Mouse (Mus musculus): ENCODE data around the gene Med27. TPM values are rescaled to one million over a fixed set of nuclear protein-coding genes. Genes with fewer than 3 reads are reported as not detected.
A peak's percentile ranks its signal among the peaks of the same experiment; 100 is the strongest.

Med27 gene
- polyA plus RNA-seq, 1 experiment, result 21.4 TPM

GRCm38 (mm10) chr2:29563986-29564385 is 217.4 kb downstream of the Med27 start:
- H3K9ac ChIP-seq (ENCODE audit: low read depth, poor library complexity, severe bottlenecking), result no peak overlapping the region
- peaks cover 3% of the 10 kb centered on the region for H3K4me1 ChIP-seq (ENCODE audit: control insufficient read depth, insufficient read depth, low read length)
- H3K9me3 ChIP-seq (replicated peaks; ENCODE audit: control insufficient read depth, insufficient read depth, low read length, poor library complexity, severe bottlenecking), result no peaks in the 10 kb centered on the region
- no peaks in the 10 kb centered on the region for H3K27me3 ChIP-seq (ENCODE audit: control insufficient read depth, insufficient read depth, low read length, poor library complexity, severe bottlenecking)
- H3K4me3 ChIP-seq (ENCODE audit: low read depth, low read length), result no peak overlapping the region
- H3K36me3 ChIP-seq (ENCODE audit: control insufficient read depth, insufficient read depth, low read length, poor library complexity, severe bottlenecking), result no peaks in the 10 kb centered on the region
- H3K27ac ChIP-seq (ENCODE audit: insufficient read depth, low read length), result no peak overlapping the region
- no peak for TF ChIP-seq POLR2A (IDR thresholded peaks at IDR 0.05; ENCODE audit: insufficient read depth, low read length)
- no peak for TF ChIP-seq EP300 (IDR thresholded peaks at IDR 0.05; ENCODE audit: insufficient read depth, low read depth, low read length)
- no peak for TF ChIP-seq CTCF (IDR thresholded peaks at IDR 0.05; ENCODE audit: low read depth, low read length)

DNA sequence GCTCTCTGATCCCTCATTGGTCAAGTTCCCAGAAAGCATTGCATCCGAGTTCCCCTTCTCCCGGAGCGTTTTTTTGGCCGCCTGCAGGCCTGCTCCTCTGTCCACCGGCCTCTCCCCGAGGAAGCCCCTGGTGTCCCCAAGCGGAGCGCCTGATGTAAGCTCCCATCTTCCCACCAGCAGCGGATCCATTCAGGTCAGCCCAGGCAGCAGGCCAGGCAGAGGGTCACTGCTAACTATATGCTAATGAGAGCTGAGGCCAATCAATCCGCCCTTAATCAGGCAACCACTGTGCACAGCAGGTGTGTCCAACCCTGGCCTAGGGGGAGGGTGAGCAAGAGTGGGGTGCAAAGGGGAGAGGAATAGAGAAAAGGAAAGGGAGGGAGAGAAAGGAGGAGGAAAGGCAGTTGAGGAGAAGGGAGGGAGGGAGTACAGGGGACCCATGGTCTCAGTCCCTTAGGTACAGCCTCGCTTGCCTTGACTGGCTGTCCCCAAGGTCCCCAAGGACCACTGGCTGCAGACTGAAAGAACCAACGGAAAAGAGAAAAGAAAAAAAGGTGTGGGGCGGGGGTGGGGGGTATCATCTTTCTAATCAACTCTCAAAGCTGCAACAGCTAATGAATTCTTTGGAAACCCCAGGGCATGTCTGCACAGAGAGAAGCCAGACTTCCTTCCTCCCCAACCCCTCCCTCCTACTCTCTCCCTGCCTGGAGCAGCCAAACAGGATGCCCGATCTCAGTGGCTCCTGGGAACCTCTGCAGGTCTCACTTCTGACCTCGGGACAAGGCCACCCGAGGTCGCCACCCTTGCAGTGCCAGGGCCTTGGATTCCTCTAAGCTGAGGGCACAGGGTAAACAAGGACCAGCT is 219.2 kb downstream of the Med27 start:
- Histone ChIP-seq H3K4me3 (ENCODE audit: low read depth, low read length) (no peak overlapping the region), H3K27me3 (ENCODE audit: control insufficient read depth, insufficient read depth, low read length, poor library complexity, severe bottlenecking) (no peaks in the 10 kb centered on the region), H3K9me3 (replicated peaks; ENCODE audit: control insufficient read depth, insufficient read depth, low read length, poor library complexity, severe bottlenecking) (no peaks in the 10 kb centered on the region), H3K36me3 (ENCODE audit: control insufficient read depth, insufficient read depth, low read length, poor library complexity, severe bottlenecking) (no peaks in the 10 kb centered on the region), H3K9ac (ENCODE audit: low read depth, poor library complexity, severe bottlenecking) (no peak overlapping the region), H3K27ac (ENCODE audit: insufficient read depth, low read length) (no peak overlapping the region), H3K4me1 (ENCODE audit: control insufficient read depth, insufficient read depth, low read length) (peaks cover 3% of the 10 kb centered on the region)
- peak; percentile 56 for TF ChIP-seq EP300 (IDR thresholded peaks at IDR 0.05; ENCODE audit: insufficient read depth, low read depth, low read length)
- no peak for TF ChIP-seq CTCF (IDR thresholded peaks at IDR 0.05; ENCODE audit: low read depth, low read length)

DNA sequence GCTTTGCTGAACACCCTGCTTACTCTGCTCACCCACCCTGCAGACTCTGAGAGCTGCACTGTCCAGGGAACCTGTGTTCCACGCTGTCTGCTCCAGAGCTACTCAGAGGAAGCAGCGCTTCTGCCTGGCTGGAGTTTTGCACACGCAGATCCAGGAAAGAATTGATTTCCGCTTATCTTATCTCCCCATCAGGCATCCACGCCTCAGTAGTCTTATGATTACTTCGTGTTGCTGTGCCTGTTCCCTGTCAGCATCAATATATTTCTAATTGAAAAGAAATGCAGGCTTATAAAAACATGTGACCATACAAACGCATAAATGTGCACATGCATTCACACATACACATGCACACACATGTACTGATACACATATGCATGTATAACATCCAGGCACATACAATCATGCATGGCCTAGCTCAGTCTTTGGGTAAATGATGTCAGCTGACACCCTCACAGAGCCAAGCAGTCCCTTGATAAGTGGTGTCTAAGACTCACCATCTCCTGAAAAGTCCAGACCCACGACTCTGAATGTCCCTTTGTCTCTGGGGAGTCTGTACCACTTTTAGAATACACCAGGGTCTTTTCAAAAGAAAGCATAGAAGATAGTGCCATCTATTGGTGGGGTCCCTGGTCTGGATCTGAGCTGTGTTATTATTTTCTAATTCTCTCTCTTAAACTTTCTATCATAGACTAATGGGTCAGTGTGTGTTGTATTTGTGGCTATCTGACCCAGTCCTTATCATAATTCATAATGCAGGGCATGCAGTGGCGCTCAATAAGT is 225.5 kb downstream of the Med27 start:
- no peaks in the 10 kb centered on the region for H3K27me3 ChIP-seq (ENCODE audit: control insufficient read depth, insufficient read depth, low read length, poor library complexity, severe bottlenecking)
- no peak for TF ChIP-seq CTCF (IDR thresholded peaks at IDR 0.05; ENCODE audit: low read depth, low read length)
- TF ChIP-seq POLR2A (IDR thresholded peaks at IDR 0.05; ENCODE audit: insufficient read depth, low read length), result no peak
- no peak for TF ChIP-seq EP300 (IDR thresholded peaks at IDR 0.05; ENCODE audit: insufficient read depth, low read depth, low read length)
- peaks cover 9% of the 10 kb centered on the region for H3K4me1 ChIP-seq (ENCODE audit: control insufficient read depth, insufficient read depth, low read length)
- H3K9ac ChIP-seq (ENCODE audit: low read depth, poor library complexity, severe bottlenecking), result no peak overlapping the region
- no peaks in the 10 kb centered on the region for H3K36me3 ChIP-seq (ENCODE audit: control insufficient read depth, insufficient read depth, low read length, poor library complexity, severe bottlenecking)
- H3K4me3 ChIP-seq (ENCODE audit: low read depth, low read length), result no peak overlapping the region
- H3K27ac ChIP-seq (ENCODE audit: insufficient read depth, low read length), result no peak overlapping the region
- H3K9me3 ChIP-seq (replicated peaks; ENCODE audit: control insufficient read depth, insufficient read depth, low read length, poor library complexity, severe bottlenecking), result no peaks in the 10 kb centered on the region

DNA sequence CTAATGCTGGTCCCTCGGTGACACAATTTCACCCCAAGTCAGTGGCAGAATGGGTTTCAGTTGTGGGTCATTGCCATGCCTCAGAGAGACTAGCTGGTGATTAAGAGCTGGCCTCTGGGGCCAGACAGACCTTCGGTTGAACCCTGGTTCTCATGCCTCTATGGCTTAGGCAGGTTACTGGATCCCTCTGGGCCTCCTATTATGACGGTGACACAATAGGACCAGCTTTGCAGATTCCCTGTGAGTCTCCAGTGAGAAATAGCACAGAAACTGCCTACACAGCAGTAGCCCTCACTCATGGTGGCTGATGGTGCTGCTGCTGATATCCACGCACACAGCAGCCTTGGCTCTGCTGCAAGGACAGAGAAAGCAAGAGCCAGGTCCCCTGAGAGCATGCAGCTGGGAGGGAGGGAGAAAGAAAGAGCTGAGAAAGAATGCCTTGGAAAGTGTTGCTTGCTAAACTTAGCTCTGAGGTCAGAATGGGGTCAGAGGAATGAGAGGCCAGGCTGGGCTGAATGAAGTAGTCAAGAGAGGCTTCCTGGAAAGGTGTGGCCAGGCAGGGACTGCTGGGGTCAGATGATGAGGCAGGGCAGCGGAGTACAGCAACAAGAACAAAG is 226.3 kb downstream of the Med27 start:
- Histone ChIP-seq H3K36me3 (ENCODE audit: control insufficient read depth, insufficient read depth, low read length, poor library complexity, severe bottlenecking) (no peaks in the 10 kb centered on the region), H3K4me3 (ENCODE audit: low read depth, low read length) (no peak overlapping the region), H3K9me3 (replicated peaks; ENCODE audit: control insufficient read depth, insufficient read depth, low read length, poor library complexity, severe bottlenecking) (no peaks in the 10 kb centered on the region), H3K9ac (ENCODE audit: low read depth, poor library complexity, severe bottlenecking) (no peak overlapping the region), H3K27me3 (ENCODE audit: control insufficient read depth, insufficient read depth, low read length, poor library complexity, severe bottlenecking) (no peaks in the 10 kb centered on the region), H3K4me1 (ENCODE audit: control insufficient read depth, insufficient read depth, low read length) (peaks cover 9% of the 10 kb centered on the region), H3K27ac (ENCODE audit: insufficient read depth, low read length) (peak overlapping the region; percentile 46; the same call in 1 of the 2 replicates)
- TF ChIP-seq EP300 (IDR thresholded peaks at IDR 0.05; ENCODE audit: insufficient read depth, low read depth, low read length), result peak; percentile 88
- TF ChIP-seq POLR2A (IDR thresholded peaks at IDR 0.05; ENCODE audit: insufficient read depth, low read length), result no peak
- TF ChIP-seq CTCF (IDR thresholded peaks at IDR 0.05; ENCODE audit: low read depth, low read length), result no peak

GRCm38 (mm10) chr2:29573591-29573990 is 227.0 kb downstream of the Med27 start:
- Histone ChIP-seq H3K36me3 (ENCODE audit: control insufficient read depth, insufficient read depth, low read length, poor library complexity, severe bottlenecking) (no peaks in the 10 kb centered on the region), H3K9me3 (replicated peaks; ENCODE audit: control insufficient read depth, insufficient read depth, low read length, poor library complexity, severe bottlenecking) (no peaks in the 10 kb centered on the region), H3K4me3 (ENCODE audit: low read depth, low read length) (no peak overlapping the region), H3K27me3 (ENCODE audit: control insufficient read depth, insufficient read depth, low read length, poor library complexity, severe bottlenecking) (no peaks in the 10 kb centered on the region), H3K4me1 (ENCODE audit: control insufficient read depth, insufficient read depth, low read length) (peaks cover 9% of the 10 kb centered on the region), H3K9ac (ENCODE audit: low read depth, poor library complexity, severe bottlenecking) (no peak overlapping the region), H3K27ac (ENCODE audit: insufficient read depth, low read length) (no peak overlapping the region)
- TF ChIP-seq POLR2A (IDR thresholded peaks at IDR 0.05; ENCODE audit: insufficient read depth, low read length) (no peak), EP300 (IDR thresholded peaks at IDR 0.05; ENCODE audit: insufficient read depth, low read depth, low read length) (peak; percentile 47; the same call in 1 of the 2 replicates)
